Mouse (Mus musculus) hindbrain, embryonic 11.5 days (tissue): Measurements from ENCODE around the gene Ube2dnl2. TPM values are rescaled to one million over a fixed set of nuclear protein-coding genes. Genes with fewer than 3 reads are reported as not detected.

Source experiments
- ATAC-seq: fragments of 200-750 bp; cut with Nextera tagmentation; 2 replicates; pipeline ENCODE4 v1.8.0; 2017; ENCODE audit warnings: mild to moderate bottlenecking, moderate TSS enrichment, moderate library complexity; ENCODE audit not compliant: low FRiP score
- DNase-seq: peaks from one replicate; pipeline ENCODE4 v3.0.0-alpha.2; 2015; ENCODE audit warnings: low spot score
- H3K27ac ChIP-seq: fragments of 300-500 bp; sonication (generic); 2 replicates; pipeline ENCODE4 v1.5.1; 2014; ENCODE audit warnings: mild to moderate bottlenecking, low read depth, low read length
- H3K27me3 ChIP-seq: fragments of 300-500 bp; sonication (generic); 2 replicates; pipeline ENCODE4 v1.6.1; 2014; ENCODE audit warnings: mild to moderate bottlenecking, low read length, moderate library complexity, mixed read lengths; ENCODE audit not compliant: control insufficient read depth, insufficient read depth
- H3K36me3 ChIP-seq: fragments of 300-500 bp; sonication (generic); 2 replicates; pipeline ENCODE4 v1.6.1; 2014; ENCODE audit warnings: mild to moderate bottlenecking, low read length, moderate library complexity, mixed read lengths; ENCODE audit not compliant: control insufficient read depth, insufficient read depth
- H3K4me1 ChIP-seq: fragments of 300-500 bp; sonication (generic); replicated peaks from 2 replicates; pipeline ENCODE4 v1.6.1; 2014; ENCODE audit warnings: low read length, mixed read lengths; ENCODE audit not compliant: control insufficient read depth, insufficient read depth
- H3K4me2 ChIP-seq: fragments of 300-500 bp; sonication (generic); replicated peaks from 2 replicates; pipeline ENCODE4 v1.6.1; 2014; ENCODE audit warnings: mild to moderate bottlenecking, low read depth, low read length
- H3K4me3 ChIP-seq: fragments of 300-500 bp; sonication (generic); 2 replicates; pipeline ENCODE4 v1.5.1; 2014; ENCODE audit warnings: low read depth, low read length
- H3K9ac ChIP-seq: fragments of 300-500 bp; sonication (generic); 2 replicates; pipeline ENCODE4 v1.6.1; 2014; ENCODE audit warnings: low read depth, low read length
- H3K9me3 ChIP-seq: fragments of 300-500 bp; sonication (generic); 2 replicates; pipeline ENCODE4 v1.6.1; 2016; ENCODE audit warnings: low read length; ENCODE audit not compliant: control insufficient read depth
- WGBS: fragments of 180-500 bp; shearing (Covaris S2); extraction: QIAGEN DNeasy Blood & Tissue Kit; methylation state at CpG from one replicate; pipeline ENCODE4 v1.1.7; 2014; 5-methylcytosine and 5-hydroxymethylcytosine counted together
- polyA plus RNA-seq: library from polyadenylated mRNA; unstranded; fragments of >200 nt; fragmentation: Nextera tagmentation; extraction: Ambion mirVana; gene quantifications from 2 replicates; pipeline ENCODE4 v1.2.1, GENCODE M21; 2014

Gene Ube2dnl2
- polyA plus RNA-seq: not detected in 2 replicates

DNA sequence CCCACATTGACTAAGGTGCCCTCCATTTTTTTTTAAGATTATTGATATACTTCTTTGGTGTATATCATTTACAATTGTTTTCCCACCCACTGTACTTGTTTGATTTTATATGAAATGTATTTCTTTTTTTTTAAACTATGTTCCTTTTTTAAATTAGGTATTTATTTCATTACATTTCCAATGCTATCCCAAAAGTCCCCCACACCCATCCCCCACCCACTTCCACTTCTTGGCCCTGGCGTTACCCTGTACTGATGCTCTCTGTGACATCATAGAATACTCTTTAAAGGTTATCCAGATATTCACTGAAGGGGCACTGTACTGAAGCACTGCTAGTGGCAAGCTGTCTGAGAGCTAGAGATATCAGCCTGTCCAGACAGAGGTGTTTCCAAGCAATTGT, at the start of gene Ube2dnl2:
Gene Ube2dnl2 (plus strand): TSS at position 301 of the 400 bp plus-strand sequence.
- Histone ChIP-seq H3K9me3 (no peaks in the 10 kb centered on the region), H3K4me2 (no peak within 1 kb of the TSS), H3K4me1 (no peaks in the 10 kb centered on the region), H3K27ac (no peak within 1 kb of the TSS), H3K9ac (no peak within 1 kb of the TSS), H3K4me3 (no peak within 1 kb of the TSS), H3K27me3 (no peaks in the 10 kb centered on the region), H3K36me3 (no peaks in the 10 kb centered on the region)
- ATAC-seq: no peak
- DNase-seq: no peak
- 84% methylated on average over 1 of the region's 1 CpGs for WGBS

DNA sequence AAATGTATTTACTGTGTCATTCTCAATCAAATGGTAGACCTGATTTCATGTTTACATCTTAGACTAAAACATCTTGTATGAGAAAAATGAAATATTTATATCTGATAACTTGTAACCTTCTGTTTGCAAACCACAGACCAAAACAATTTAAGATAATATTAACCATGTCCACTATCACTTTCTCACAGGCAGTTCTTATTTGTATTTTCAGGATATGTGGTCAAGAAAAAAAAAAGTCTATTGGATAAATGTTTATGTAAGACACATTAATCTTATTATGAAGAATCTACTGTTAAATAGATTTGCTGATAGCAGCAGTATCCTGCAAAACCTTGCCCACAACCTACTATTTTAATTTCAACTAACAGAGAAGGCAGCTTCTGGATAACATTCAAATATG, 11.9 kb upstream of the Ube2dnl2 start:
- H3K27me3 ChIP-seq: no peaks in the 10 kb centered on the region
- H3K9me3 ChIP-seq: no peaks in the 10 kb centered on the region
- H3K4me3 ChIP-seq: no peak overlapping the region
- DNase-seq (no peak), ATAC-seq (no peak)
- no peak overlapping the region for H3K9ac ChIP-seq
- H3K4me2 ChIP-seq: no peak overlapping the region
- no peaks in the 10 kb centered on the region for H3K4me1 ChIP-seq
- no peak overlapping the region for H3K27ac ChIP-seq
- H3K36me3 ChIP-seq: no peaks in the 10 kb centered on the region

DNA sequence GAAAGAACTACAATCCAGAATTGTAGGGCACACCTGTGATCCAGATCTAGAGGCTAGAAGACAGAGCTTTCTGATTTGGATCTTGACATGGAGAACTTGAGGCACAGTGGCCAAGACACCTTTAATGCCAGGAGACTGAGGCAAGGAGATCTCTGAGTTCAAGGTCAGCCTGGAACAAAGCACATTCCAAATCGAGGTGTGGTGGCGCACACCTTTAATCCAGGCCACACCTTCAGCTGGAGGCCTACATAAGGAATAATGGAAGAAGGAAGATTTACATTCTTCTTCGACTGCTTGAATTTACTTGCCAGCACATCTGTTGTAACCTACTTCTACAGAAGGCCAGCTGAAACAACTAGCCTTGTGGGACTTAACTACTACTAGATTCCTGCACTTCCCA, 9.9 kb upstream of the Ube2dnl2 start:
- no peaks in the 10 kb centered on the region for H3K4me1 ChIP-seq
- no peak for ATAC-seq
- no peaks in the 10 kb centered on the region for H3K27me3 ChIP-seq
- H3K9ac ChIP-seq: no peak overlapping the region
- 91% methylated on average over 3 of the region's 3 CpGs for WGBS
- no peak overlapping the region for H3K27ac ChIP-seq
- H3K4me3 ChIP-seq: no peak overlapping the region
- no peak for DNase-seq
- no peak overlapping the region for H3K4me2 ChIP-seq
- H3K36me3 ChIP-seq: no peaks in the 10 kb centered on the region
- H3K9me3 ChIP-seq: no peaks in the 10 kb centered on the region

DNA sequence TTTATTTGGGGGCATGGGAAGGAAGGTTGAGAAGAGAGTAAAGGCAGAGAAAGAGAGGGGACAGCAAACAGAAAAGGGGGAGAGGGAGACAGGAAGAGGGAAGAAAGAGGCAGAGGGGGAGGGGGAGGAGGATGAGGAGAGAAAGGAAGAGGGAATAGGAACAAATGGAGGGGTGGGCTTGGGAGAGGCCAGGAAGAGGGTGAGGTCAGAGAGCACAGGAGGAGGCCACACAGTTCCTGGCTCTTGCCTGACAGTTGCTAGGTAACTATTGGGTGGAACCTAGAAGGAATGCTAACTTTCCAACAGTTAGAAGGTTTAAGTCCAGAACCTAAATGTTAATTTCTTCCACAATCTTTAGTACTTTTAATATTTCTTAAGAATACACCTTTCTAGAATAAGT, 4.0 kb upstream of the Ube2dnl2 start:
- no peaks in the 10 kb centered on the region for H3K4me1 ChIP-seq
- ATAC-seq: no peak
- no peak overlapping the region for H3K4me3 ChIP-seq
- H3K9me3 ChIP-seq: no peaks in the 10 kb centered on the region
- H3K9ac ChIP-seq: no peak overlapping the region
- H3K27ac ChIP-seq: no peak overlapping the region
- H3K36me3 ChIP-seq: no peaks in the 10 kb centered on the region
- no peak for DNase-seq
- H3K4me2 ChIP-seq: no peak overlapping the region
- no peaks in the 10 kb centered on the region for H3K27me3 ChIP-seq

DNA sequence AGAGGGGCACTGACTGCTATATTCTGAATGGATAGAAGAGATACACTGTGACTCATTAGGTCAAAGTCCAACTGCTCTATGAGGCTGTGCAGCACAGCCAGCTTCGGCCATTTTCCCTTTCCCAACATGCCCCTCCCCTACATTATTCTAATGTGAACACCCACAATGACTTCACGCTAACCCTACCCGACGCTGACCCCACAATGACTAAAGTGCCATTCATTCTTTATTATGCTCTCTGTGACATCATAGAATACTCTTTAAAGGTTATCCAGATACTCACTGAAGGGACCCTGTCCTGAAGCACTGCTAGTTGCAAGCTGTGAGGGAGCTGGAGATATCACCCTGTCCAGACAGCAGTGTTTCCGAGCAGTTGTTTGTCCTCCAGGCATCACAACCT, 2.7 kb upstream of the Ube2dnl2 start, which contains the start of gene Ube2dnl1:
Gene Ube2dnl1 (plus strand): TSS at position 301 of the 400 bp plus-strand sequence.
- ATAC-seq: no peak
- Histone ChIP-seq H3K4me1 (no peaks in the 10 kb centered on the region), H3K27me3 (no peaks in the 10 kb centered on the region), H3K9me3 (no peaks in the 10 kb centered on the region), H3K36me3 (no peaks in the 10 kb centered on the region), H3K4me2 (no peak within 1 kb of the TSS), H3K9ac (no peak within 1 kb of the TSS), H3K4me3 (no peak within 1 kb of the TSS), H3K27ac (no peak within 1 kb of the TSS)
- no peak for DNase-seq
- WGBS: 83% methylated on average over 5 of the region's 5 CpGs

DNA sequence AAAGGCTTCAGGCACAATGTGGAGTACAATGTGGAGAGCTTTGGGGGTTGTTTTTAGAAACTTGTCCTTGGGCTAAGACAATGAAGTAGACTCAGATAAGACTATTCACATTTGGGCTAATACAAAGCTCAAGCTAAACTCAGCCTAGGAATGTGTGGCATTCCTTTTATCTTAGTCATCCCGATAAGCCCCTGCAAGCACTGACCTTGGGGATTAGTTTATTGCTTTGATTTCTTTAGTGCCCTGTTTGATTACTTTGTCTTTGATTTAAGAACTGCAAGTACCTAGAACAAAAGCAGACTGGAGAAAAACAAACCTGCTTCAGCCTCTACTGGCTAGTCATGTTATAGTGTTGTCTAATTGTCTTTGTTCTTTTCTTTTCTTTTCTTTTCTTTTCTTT, 47.7 kb downstream of the Ube2dnl2 start:
- H3K9me3 ChIP-seq: no peaks in the 10 kb centered on the region
- no peak overlapping the region for H3K4me3 ChIP-seq
- no peaks in the 10 kb centered on the region for H3K36me3 ChIP-seq
- H3K4me1 ChIP-seq: no peaks in the 10 kb centered on the region
- WGBS: 40% methylated on average over 1 of the region's 1 CpGs
- no peak for DNase-seq
- no peak overlapping the region for H3K27ac ChIP-seq
- no peaks in the 10 kb centered on the region for H3K27me3 ChIP-seq
- H3K4me2 ChIP-seq: no peak overlapping the region
- H3K9ac ChIP-seq: no peak overlapping the region
- no peak for ATAC-seq

Other genes starting within 250 kb of the Ube2dnl2 start
- gene Ube2dnl1, start 2.6 kb upstream of the Ube2dnl2 start, polyA plus RNA-seq: not detected in 2 replicates